In genomic region chr12:35050964-35051758, GRCm38 (mm10) we compare ENCODE assay signal across 25 mouse cellular contexts. TPM values are rescaled to one million over a fixed set of nuclear protein-coding genes. Genes with fewer than 3 reads are reported as not detected.
DNase-seq lines count a peak whose midpoint lies in the region; ATAC-seq and TF ChIP-seq lines count a peak whose summit lies in the region.
"Had no signal": no experiment of that assay in that cellular context is flagged by ENCODE, and none has a peak within 500 bp of the region (broad histone marks: within the 10 kb centered on the region; RNA-seq: fewer than 3 reads in every experiment).

No protein-coding gene starts in this region.

- no peak for TF ChIP-seq POLR2A in myocyte (IDR thresholded peaks at IDR 0.05; ENCODE audit: insufficient read length, low read depth)

- no peak for TF ChIP-seq CTCF in liver, postnatal 0 days (IDR thresholded peaks at IDR 0.05; ENCODE audit: low read depth)

- peak; percentile 14 for DNase-seq in CD4-positive, CD25-positive, alpha-beta regulatory T cell, adult 2 months (ENCODE audit: low read depth, low spot score)
- DNase-seq in heart, postnatal 36 days, result no peak
- DNase-seq in liver, postnatal 0 days, result no peak
- no peak for DNase-seq in liver
- no peak for DNase-seq in kidney, adult 9 months
- DNase-seq: adrenal gland, adult 2 months; cerebellum, adult 11-12 months; cerebellum, postnatal 10 days; forebrain, postnatal 0 days; kidney, postnatal 25 days; lung, postnatal 14 days; right cerebral cortex, postnatal 14 days; spleen, adult 18-20 months had no signal

- intact Hi-C loops in heart, postnatal 36 days (cut with DNase I), result no loop called here

- peaks cover 86% of the 10 kb centered on the region for H3K79me2 ChIP-seq in myocyte (ENCODE audit: control insufficient read depth, insufficient read depth)

- peak overlapping the region; percentile 58; the same call in 1 of the 2 replicates for H3K27ac ChIP-seq in heart, embryonic 13.5 days (replicated peaks)
- no peak overlapping the region for H3K27ac ChIP-seq in liver, postnatal 0 days (ENCODE audit: low read depth)
- H3K27ac ChIP-seq: embryonic facial prominence, embryonic 10.5 days; hindbrain, embryonic 15.5 days; layer of hippocampus, adult 2 months; limb, embryonic 13.5 days; liver, embryonic 15.5 days; midbrain, embryonic 13.5 days; neural tube, embryonic 12.5 days had no signal

- H3K9ac ChIP-seq in heart, embryonic 13.5 days, result no peak overlapping the region
- no peak overlapping the region for H3K9ac ChIP-seq in liver, postnatal 0 days (replicated peaks)
- H3K9ac ChIP-seq: forebrain, postnatal 0 days; hindbrain, embryonic 15.5 days; limb, embryonic 13.5 days; liver, embryonic 15.5 days; midbrain, embryonic 13.5 days; neural tube, embryonic 12.5 days had no signal

- H3K4me3 ChIP-seq in heart, embryonic 13.5 days, result no peak overlapping the region
- H3K4me3 ChIP-seq in liver, postnatal 0 days (ENCODE audit: low read depth, low read length), result no peak overlapping the region
- no peak overlapping the region for H3K4me3 ChIP-seq in myocyte
- H3K4me3 ChIP-seq: embryonic facial prominence, embryonic 10.5 days; hindbrain, embryonic 15.5 days; layer of hippocampus, adult 2 months; limb, embryonic 13.5 days; liver, embryonic 15.5 days; midbrain, embryonic 13.5 days; neural tube, embryonic 12.5 days had no signal

- peak overlapping the region; percentile 43 for H3K4me2 ChIP-seq in heart, embryonic 13.5 days
- H3K4me2 ChIP-seq in liver, postnatal 0 days (ENCODE audit: low read depth, low read length), result 0 out of 2 replicates have a peak overlapping the region, but pooled peaks have one; percentile 8
- H3K4me2 ChIP-seq in myocyte (ENCODE audit: low read depth), result peak overlapping the region; percentile 43
- H3K4me2 ChIP-seq: hindbrain, embryonic 15.5 days; limb, embryonic 13.5 days; liver, embryonic 15.5 days; midbrain, embryonic 13.5 days; neural tube, embryonic 12.5 days had no signal

- H3K9me3 ChIP-seq in heart, embryonic 13.5 days, result no peaks in the 10 kb centered on the region
- H3K9me3 ChIP-seq in liver, postnatal 0 days (ENCODE audit: low read length), result no peaks in the 10 kb centered on the region
- H3K9me3 ChIP-seq: embryonic facial prominence, embryonic 10.5 days; hindbrain, embryonic 15.5 days; limb, embryonic 13.5 days; liver, embryonic 15.5 days; megakaryocyte, embryonic 14.5 days; midbrain, embryonic 13.5 days; neural tube, embryonic 12.5 days had no signal

- no peak overlapping the region for H3ac ChIP-seq in myocyte (ENCODE audit: control insufficient read depth, insufficient read length)

- no peaks in the 10 kb centered on the region for H3K27me3 ChIP-seq in heart, embryonic 13.5 days (replicated peaks)
- H3K27me3 ChIP-seq in liver, postnatal 0 days (ENCODE audit: insufficient read depth, low read length), result no peaks in the 10 kb centered on the region
- no peaks in the 10 kb centered on the region for H3K27me3 ChIP-seq in myocyte (ENCODE audit: control insufficient read depth, insufficient read depth, insufficient read length)
- H3K27me3 ChIP-seq: hindbrain, embryonic 15.5 days; limb, embryonic 13.5 days; liver, embryonic 15.5 days; megakaryocyte, embryonic 14.5 days; midbrain, embryonic 13.5 days; neural tube, embryonic 12.5 days had no signal

- no peak for ATAC-seq in CD4-positive, CD25-positive, alpha-beta regulatory T cell, adult 4 months
- ATAC-seq in heart, embryonic 13.5 days (ENCODE audit: extremely low read depth, insufficient number of reproducible peaks, low FRiP score, low TSS enrichment), result no peak
- ATAC-seq in liver, postnatal 0 days, result no peak
- ATAC-seq: forebrain, postnatal 0 days; intestine, embryonic 16.5 days; midbrain, embryonic 13.5 days had no signal

- WGBS in heart, embryonic 13.5 days, result 59% methylated on average over 7 of the region's 7 CpGs
- 66% methylated on average over 7 of the region's 7 CpGs for WGBS in liver, postnatal 0 days (ENCODE audit: insufficient replicate concordance)

- no peaks in the 10 kb centered on the region for H3K36me3 ChIP-seq in heart, embryonic 13.5 days
- no peaks in the 10 kb centered on the region for H3K36me3 ChIP-seq in liver, postnatal 0 days (replicated peaks; ENCODE audit: insufficient read depth, low read length)
- no peaks in the 10 kb centered on the region for H3K36me3 ChIP-seq in myocyte (ENCODE audit: control insufficient read depth, insufficient read depth)
- H3K36me3 ChIP-seq: embryonic facial prominence, embryonic 10.5 days; hindbrain, embryonic 15.5 days; limb, embryonic 13.5 days; liver, embryonic 15.5 days; midbrain, embryonic 13.5 days; neural tube, embryonic 12.5 days had no signal

- peaks cover 53% of the 10 kb centered on the region for H3K4me1 ChIP-seq in heart, embryonic 13.5 days
- H3K4me1 ChIP-seq in liver, postnatal 0 days (ENCODE audit: insufficient read depth), result peaks cover 26% of the 10 kb centered on the region

- no peak for TF ChIP-seq EP300 in liver, postnatal 0 days (IDR thresholded peaks at IDR 0.05; ENCODE audit: low read depth)

TF ChIP-seq in myocyte, 11 proteins besides CTCF, POLR2A, EP300 and RAD21:
- TF ChIP-seq CEBPB (IDR thresholded peaks at IDR 0.05; ENCODE audit: insufficient read depth, poor library complexity, severe bottlenecking) (no peak), USF1 (IDR thresholded peaks at IDR 0.05; ENCODE audit: low read depth) (no peak), MYOG (IDR thresholded peaks at IDR 0.05; ENCODE audit: control insufficient read depth in 1 of 3, insufficient read depth in 1 of 3, insufficient read length in 2 of 3, low read depth in 2 of 3) (no peak), SRF (IDR thresholded peaks at IDR 0.05; ENCODE audit: control insufficient read depth, insufficient read length, low read depth) (no peak), TCF12 (IDR thresholded peaks at IDR 0.05; ENCODE audit: insufficient read depth, poor library complexity, severe bottlenecking) (no peak), TCF3 (IDR thresholded peaks at IDR 0.05; ENCODE audit: insufficient read length, low read depth) (no peak), E2F4 (IDR thresholded peaks at IDR 0.05; ENCODE audit: insufficient read depth) (no peak), REST (IDR thresholded peaks at IDR 0.05; ENCODE audit: insufficient read depth, insufficient read length) (no peak), POLR2AphosphoS2 (IDR thresholded peaks at IDR 0.05; ENCODE audit: insufficient read length, low read depth) (no peak), MYOD1 (IDR thresholded peaks at IDR 0.05; ENCODE audit: control insufficient read depth in 1 of 3, insufficient read length in 2 of 3, low read depth in 2 of 3) (no peak), MAX (IDR thresholded peaks at IDR 0.05; ENCODE audit: low read depth) (no peak)

RNA-seq across cellular contexts. Expression of gene Snx13, which starts 4.2 kb away (rescaled TPM):
- polyA plus RNA-seq in CD4-positive, CD25-positive, alpha-beta regulatory T cell, adult 4 months (2017; shearing (Covaris generic)), result 10 to 100 TPM; 25.6 to 27.6 TPM
- polyA plus RNA-seq in heart, embryonic 13.5 days (2015; fragmentation: Nextera tagmentation; extraction: Ambion mirVana), result 24.5 and 28.7 TPM in 2 replicates
- 10 to 100 TPM; 65.7 to 67.8 TPM for total RNA-seq in heart, postnatal 36 days (2021)
- 10.4 and 10.6 TPM in 2 replicates for polyA plus RNA-seq in liver, postnatal 0 days (2015; fragmentation: Nextera tagmentation; extraction: Ambion mirVana)
- 7.4 TPM for polyA plus RNA-seq in myocyte (2012; fragmentation: generic; extraction: Trizol)
